Mouse (Mus musculus): ENCODE data around the gene Rps6ka1. TPM values are rescaled to one million over a fixed set of nuclear protein-coding genes. Genes with fewer than 3 reads are reported as not detected.

Gene Rps6ka1
- polyA plus RNA-seq, 1 experiment, result 14.4 TPM

DNA sequence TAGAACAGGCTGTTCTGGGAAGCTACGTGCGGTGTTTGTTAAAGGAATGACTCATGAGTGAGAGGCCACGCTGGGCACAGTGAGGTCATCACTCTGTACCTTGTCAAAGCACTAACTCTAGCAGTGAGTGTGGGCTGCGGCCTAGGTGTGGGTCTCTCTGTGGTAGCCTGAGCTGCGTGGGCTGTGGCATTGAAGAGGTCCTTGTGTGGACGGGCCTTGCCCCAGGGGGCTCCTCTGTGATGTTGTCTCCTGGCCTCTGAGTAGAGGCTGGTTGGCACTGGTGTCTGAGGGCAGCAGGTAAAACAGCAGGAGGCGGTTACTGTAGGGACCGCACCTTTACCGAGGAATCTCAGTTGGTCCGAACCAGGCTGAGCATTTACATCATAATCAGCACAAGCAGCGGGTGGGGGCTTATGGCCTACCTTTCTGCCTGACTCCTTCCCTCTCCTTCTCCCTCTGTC lies 9.9 kb upstream of the Rps6ka1 start:
- no peak for DNase-seq (ENCODE audit: low read depth)

DNA sequence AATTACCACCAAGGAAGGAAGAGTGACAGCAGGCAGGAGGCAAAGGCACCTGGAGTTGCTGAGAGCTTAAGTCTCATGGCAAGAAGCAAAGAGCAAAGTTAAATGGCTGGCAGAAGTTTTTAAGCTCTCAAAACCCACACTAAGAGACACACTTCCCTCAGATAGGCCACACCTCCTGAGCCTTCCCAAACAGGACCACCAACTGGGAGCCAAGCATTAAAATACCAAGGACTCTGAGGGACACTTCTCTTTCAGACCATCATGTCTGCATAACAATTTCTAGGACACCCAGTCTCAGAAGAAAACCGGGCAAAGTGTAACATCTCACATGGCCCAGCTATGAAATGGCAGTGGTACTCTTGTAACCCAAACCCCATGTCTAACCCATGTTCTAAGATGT lies 9.4 kb upstream of the Rps6ka1 start:
- no peak for DNase-seq (ENCODE audit: low read depth)

DNA sequence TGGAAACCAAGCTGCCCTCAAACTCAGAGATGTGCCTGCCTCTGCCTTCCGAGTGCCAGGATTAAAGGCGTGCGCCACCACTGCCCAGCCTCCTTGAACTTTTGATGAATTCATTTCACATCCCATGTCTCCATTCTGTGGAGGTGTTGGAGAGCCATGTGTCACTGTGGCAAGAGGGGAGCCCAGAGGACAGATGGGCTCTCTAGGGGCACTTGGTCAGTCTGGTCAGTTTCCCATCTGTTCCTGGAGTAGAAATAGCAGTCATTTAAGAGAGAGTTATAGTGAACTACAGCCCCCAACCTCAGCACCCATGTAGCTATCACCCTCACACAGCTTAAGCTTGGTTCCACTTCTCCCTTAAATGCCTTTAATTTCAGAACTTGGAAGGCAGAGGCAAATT lies 8.4 kb upstream of the Rps6ka1 start:
- no peak for DNase-seq (ENCODE audit: low read depth)

DNA sequence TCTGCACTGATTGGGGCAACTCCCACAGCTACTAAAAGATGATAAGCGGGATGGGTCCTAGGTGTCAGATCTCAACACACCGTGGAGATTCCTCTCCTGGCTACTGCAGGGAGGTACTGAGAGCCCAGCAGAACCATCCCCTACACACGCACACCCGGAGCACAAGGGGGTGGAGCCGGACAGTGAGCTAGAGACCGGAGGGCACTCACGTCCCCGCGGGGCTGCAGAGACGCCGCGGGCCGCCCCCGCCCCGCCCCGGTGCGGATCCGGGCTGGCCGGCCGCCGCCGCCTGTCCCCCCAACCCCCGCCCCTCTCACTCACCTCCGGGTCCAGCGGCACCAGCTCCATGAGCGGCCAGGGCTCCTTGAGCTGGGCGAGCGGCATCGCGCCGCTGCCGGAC lies 348 bp downstream of the Rps6ka1 start:
- no peak for DNase-seq (ENCODE audit: low read depth)

DNA sequence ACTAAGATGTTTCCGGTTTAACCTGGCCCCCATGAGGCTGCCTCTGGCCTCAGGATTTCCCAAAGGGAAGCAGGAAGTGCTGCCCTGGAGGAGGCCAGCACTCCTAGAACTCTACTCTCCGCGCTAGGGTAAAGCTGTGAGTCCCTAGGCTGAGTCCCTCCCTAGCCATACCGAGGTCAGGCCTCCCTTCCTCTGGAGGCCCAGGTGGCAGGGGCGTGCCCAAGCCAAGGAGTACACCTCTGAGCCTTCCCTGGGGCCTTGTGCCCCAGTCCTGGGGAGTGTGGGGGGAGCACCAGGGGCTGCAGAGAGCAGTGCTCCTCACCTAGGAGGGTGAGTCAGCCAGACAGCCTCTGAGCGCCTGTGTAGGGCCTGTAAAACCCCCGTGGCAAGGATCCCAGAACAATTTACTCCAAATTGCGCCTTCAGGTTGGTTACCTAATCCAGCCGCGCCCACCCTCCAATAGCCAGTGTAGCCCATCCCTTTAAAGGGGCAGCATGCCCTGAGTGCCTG lies 1.6 kb downstream of the Rps6ka1 start:
- no peak for DNase-seq (ENCODE audit: low read depth)

DNA sequence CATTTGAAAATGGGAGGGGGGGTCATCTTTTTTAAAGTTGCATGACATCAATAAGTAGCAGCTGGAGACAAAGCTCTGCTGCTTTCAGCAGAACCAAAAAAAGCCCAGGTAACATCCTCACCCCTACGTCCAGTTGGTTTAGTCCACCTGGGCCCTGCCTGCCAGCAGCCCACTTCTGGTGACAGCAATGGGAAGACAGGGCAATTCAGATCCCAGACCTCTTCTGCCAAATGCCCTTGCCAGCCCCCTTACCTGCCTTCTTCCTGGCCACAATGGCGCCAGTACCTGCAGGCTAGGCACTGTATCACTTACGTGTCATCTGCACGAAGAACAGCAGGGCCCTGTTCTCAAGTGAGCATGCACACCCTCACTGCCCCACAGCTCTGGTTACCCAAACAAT lies 2.3 kb downstream of the Rps6ka1 start:
- DNase-seq (ENCODE audit: low read depth), result no peak

DNA sequence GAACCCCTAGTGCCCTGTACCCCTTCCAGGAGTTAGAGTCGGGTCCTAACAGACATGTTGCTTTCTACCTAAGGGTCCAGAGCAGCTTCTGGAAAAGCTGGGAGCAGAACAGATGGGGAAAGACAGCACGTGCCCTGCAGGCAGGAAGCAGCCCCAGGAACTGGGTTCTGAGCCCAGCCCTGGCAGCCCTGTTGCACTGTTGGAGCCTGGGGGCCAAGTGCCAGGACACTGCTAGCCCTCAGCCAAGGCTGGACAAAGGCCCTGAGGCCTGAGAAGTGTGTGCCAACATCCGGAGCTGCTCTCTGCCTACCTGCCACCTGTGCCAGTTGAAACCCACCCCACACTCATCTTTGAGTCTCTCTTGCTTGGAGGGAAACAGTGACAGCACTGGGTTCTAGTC lies 2.7 kb downstream of the Rps6ka1 start:
- DNase-seq (ENCODE audit: low read depth), result no peak

DNA sequence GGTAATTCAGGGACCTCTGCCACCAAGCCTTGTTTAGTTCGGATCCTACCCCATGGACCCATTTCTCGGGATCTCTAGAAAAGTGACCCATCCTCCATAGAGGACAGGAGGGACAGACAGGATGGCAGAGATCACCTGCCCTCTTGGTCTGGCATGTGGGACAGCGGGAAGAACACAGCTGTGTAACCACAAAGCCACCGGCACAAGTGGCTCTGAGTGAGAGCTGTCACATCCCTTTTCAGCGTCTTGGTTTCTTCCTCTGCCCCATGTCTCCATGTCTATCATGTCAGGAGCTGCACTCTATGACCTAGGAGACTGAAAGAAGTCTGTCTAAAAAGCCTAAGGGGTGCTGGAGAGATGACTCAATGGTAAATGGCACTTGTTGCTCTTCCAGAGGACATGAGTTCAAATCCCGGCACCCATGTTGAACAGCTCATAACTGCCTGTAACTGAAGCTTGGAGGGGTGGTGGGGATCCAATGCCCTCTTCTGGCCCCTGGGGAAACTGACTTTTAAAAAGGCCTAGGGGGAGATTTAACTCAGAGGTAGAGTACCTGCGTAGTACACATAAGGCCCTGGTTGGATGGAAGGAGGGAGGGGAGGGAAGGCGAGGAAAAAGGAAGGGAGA lies 3.4 kb downstream of the Rps6ka1 start:
- DNase-seq (ENCODE audit: low read depth), result no peak

DNA sequence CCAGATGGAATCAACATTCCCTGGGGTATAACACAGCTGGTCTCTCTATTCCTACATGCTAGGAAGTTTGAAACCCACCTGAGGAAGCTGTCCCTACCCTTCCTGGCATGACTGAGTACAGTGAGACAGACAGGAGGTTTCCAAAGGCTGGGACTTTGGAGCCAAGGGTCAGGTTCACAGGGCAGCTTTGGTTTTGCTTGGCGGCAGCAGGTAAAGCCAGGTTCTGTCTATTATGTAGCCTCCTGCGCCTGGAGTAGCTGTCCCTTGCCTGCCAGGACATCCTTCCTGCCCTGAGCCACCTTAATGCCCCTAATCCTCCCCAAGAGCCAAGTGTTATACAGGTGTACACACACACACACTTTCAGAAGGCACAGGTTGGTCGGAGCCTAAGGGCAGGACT lies 5.7 kb downstream of the Rps6ka1 start:
- DNase-seq (ENCODE audit: low read depth), result no peak

DNA sequence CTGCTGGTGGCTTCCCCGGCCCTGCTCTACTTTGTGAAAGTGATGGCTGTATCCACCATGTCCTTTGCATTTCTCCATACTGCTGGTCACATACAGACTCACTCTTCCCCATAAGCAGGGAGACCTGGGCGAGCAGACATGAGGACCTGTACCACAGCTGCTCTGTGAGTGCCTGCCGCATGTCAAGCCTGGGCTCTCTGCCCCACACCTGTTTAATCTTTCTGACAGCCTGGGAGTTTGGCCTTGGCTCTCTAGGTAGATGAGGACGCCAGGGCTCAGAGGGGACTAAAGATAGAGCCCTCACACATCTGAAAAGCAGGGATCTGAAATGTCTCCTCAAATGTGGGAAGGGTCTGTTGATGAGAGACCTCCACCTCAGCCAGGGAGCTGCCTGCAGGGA lies 6.2 kb downstream of the Rps6ka1 start:
- no peak for DNase-seq (ENCODE audit: low read depth)

DNA sequence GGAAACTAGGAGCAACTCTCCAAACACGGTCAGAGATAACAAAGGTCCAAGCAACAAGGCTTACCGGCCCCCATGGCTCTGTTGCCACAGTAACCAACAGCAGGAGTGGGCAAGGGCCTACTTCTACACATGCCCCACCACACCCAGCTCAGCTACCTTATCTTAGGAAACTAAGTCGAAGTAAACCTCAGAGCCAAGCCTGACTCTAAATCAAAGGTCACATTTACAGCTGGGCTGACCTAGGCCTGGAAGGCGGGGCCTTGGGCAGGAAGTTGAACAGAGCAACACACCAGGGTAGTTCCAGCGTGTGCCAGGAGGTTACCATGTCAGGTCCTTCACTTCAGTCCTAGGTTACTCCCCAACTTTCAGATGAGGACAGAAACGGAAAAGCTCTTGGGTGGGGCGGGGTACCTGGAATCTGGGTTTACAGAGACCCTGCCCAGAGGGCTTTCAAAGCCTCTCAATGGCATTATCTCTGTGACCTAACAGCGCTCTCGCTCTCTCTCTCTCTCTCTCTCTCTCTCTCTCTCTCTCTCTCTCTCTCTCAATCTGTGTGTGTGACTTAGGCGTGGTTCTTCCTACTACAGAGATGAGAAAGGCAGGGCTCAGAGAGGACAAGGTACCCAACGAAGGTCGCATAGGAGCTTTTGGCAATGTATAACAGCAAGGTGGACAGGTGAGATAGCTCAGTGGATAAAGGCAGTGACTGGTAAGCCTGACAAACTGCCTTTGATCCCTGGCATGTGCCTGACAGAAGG lies 8.3 kb downstream of the Rps6ka1 start:
- no peak for DNase-seq (ENCODE audit: low read depth)

DNA sequence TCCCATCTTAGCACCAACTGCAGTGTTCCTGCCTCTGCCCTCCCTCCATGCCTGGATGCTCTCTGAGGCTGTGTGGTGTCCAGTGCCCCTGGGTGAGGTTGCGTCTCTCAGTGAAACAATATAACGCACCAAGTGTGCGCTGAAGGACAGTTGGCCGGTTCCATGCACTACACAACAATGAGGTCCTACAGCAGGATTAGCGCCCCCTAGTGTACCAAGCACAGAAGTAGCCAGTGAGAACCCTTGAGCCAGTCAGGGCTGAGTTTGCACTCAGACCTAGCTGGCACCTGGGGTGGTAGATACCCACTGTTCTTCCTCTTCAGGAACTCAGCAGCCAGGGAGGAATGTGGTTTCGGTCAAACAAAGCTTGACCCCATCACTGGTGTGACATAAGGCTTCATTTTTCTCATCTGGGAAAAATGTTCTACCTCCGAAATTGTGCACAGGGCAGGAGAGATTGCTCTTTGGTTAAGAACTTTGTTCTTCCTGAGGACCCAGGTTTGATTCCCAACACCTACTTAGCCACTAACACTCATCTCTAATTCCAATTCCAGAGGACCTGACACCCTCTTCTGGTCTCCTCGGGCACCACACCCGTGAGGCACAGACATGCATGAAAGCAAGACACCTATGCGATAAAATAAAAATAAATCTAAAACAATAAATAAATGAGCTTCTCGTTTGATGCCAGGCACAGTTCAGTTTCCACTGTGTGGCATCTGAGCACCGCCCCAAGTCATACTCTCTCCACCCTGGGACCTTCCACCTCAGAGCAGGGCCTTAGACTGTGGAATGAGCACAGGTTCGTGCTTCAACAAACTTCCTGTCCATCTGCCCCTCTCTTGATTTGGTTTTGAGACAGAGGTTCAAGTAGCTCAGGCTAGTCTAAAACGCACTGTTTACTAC lies 9.5 kb downstream of the Rps6ka1 start:
- DNase-seq (ENCODE audit: low read depth), result no peak

DNA sequence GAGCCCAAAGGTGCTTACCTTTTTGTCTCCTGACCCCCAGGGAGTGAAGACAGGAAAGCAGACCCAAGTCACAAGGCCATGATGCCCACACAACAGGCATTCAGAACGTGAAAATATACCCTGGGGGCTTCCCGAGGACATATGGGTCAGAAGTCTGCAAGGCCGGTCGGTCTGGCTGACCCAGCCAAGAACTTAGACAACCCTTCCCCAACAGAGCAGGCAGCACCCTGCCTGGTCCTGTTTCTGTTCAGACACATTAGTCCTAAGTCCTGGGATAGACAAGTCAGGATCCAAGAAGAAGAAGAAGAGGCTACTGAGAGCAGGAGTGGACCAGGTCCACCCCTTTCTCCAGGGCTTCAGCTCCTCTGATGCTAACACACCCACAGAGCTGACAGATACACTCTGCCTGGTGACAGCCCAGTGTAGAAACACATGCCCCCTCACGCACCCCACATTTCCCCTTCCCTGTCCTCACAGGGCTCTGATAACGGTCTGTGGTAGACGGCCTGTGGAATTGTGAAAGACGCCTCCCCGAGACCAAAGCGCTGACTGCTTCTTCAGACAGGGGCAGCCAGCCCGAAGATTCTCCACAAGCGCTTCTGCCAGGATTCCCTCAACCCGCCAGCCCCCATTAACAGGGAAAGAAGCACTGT lies 12.6 kb downstream of the Rps6ka1 start:
- DNase-seq (ENCODE audit: low read depth), result no peak

DNA sequence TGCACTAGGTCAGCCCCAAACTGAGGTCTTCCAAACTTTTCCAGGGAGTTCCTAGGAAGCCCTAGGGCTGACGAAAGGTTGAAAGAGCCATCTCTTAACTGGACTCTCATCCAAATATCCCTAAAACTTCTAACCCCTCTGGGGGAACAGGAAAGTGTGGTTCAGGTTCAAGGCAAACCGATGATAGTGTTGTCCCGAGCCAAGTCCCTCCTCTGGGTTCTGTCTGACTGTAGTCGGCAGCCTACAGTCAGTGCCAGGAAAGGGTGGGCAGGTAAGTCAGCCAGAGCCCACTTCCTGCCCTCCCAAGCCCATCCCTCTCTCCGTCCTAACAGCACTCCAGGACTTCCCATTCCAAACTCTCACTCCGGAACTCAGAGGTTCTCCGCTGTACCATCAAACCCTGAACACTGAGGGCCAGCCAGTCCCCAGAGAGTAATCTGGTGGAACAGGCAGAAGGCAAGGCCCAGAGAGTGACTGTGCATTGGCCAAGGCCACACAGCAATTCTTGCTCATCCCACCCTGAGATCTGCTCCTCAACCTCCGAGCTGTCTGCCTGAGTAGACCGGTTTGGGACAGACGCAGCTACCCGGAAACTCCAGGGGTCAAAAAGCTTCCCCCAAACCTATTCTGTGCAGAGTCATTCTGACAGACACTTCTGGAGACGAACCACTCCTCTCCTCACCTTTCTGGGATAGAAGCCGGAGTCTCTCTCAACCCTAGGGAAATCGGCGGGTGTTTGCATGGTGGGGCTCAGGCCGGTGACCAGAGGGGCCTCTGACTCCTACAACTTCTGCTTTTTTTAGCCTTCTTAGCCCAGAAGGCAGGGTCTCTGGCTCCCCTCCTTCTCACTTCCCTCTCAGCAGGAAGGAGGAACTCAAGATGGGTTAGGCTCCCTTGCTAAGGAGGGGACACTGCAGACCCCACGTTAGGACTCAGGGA lies 13.4 kb downstream of the Rps6ka1 start:
- no peak for DNase-seq (ENCODE audit: low read depth)

DNA sequence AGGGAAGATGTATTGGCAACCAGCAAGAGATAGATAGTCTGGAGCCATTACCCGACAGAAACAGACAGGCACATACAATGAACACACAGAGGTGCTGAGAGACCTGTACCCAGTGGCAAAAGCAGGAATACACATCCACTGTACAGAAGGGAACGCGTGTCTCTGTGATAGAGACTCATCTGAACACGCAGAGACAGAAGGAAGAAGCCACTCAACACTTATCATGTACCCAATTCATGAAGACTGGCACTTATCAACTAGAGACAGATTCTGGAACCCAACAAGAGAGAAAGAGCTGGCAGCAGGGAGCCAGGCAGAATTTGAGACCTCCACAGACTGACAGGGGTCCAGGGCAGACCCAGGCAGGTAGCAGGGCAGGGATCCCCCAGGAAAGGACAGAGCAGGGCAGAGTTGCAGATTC lies 14.2 kb downstream of the Rps6ka1 start:
- DNase-seq (ENCODE audit: low read depth), result no peak

DNA sequence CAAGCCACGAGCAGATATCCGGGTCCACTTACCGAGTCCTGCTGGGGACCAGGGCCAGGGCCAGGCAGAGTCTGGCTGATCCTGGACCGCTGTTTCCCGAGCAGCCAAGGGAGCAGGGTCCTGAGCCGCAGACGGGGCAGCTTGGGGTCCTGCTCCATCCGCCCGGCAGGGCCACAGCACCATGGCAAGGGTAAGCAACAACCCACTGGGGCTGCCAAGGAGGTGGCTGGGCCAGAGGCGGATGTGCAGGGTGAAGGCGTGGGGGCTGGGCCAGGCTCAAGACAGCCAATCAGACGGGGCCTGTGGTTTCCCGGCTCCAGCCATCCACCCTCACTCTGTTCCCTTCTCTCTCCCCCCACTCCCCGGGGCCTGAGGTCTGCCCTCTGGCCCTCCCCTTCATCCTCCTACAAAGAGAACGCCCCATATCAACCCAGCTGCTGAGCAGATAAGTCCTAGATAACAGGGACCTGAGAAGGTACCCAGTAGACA lies 14.7 kb downstream of the Rps6ka1 start:
- no peak for DNase-seq (ENCODE audit: low read depth)

DNA sequence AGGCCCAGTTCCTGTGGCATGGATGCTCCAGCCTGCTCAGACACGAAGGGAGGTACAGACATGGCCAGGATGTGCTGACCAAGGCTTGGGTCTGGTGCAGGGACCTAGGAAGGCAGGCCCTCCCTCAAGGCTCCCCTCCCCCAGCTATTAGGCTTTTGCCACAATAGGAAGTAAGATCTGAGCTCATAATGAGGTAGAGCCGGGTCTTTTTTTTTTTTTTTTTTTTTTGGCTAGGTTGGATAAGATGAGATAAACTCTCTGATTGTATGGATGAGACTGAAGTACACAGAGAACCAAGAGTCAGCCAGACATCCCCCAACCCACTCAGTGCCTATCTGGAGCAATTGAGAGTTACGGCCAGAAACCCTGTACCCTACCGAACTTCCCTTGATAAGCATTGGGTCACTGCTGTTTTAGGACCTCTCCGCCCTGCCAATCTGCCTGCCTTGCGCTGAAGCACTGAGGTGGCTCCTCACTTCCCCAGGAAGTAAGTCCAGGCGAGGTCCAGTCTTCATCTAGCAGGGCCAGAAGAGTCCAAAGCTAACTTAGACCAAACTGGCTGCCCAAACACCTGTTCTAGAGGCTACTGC lies 15.3 kb downstream of the Rps6ka1 start:
- no peak for DNase-seq (ENCODE audit: low read depth)

DNA sequence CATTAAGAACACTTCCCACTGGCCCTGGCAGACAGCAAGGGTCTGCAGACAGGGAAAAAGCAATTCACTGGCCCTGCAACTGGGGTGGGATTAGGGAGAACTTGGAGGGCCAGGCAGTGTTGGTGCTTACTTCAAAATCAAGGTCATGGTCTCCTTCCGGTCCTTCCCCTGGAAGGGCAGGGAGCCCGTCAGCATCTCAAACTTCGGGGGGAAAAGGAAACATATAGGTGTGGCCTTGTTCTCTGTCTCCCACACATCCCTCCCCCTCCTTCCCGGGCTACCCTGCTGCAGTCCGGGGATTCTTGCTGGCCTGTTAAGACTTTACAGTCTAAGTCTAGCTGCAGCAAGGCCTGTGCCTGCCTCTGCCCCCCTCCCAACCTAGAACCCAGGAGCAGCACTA lies 22.4 kb downstream of the Rps6ka1 start:
- DNase-seq (ENCODE audit: low read depth), result no peak

DNA sequence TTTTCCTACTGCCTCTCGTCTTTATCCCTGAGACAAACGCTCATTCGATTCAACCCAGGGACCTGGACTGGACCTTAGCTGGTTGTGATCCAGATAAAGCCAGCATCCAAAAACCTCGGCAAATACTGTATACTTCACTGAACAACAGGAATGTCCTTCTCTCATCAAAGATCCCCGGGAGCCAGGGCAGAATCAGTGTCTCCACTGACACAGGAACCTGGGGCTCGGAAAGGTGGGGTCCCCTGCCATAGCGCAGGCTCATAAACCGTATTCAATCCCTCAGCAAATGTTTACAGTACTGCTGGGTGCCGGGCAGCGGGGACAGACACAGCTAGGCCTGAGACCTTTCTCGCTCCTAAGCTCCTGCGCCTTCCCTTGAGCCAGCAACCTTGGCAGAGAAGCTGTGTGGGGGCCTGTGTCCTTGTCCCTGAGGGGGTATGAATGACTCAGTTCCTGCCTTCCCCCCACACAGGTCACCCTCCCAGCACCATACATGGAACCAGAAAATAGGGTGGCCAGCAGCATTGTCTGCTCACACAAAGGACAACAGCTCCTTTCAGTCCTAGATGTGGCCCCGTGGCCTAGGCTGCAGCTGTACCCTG lies 23.1 kb downstream of the Rps6ka1 start:
- DNase-seq (ENCODE audit: low read depth), result no peak
